Mouse (Mus musculus) MEL (cell line): ENCODE data around the gene Pigk. TPM values are rescaled to one million over a fixed set of nuclear protein-coding genes. Genes with fewer than 3 reads are reported as not detected.

Experiments
- DNase-seq: peaks from one replicate; pipeline ENCODE4 v3.0.0; 2011; ENCODE audit warnings: low read depth, low spot score
- H3K27ac ChIP-seq: 2 replicates; pipeline ENCODE4 v1.5.1; 2012; ENCODE audit warnings: low read depth, mild to moderate bottlenecking, control low read depth, low read length, moderate library complexity; ENCODE audit not compliant: control insufficient read depth
- H3K27me3 ChIP-seq, 2 experiments: fragments of 150-350 bp in 1 of 2; sonication (generic) in 1 of 2; 2 replicates each; pipeline ENCODE4 v1.6.1; 2012; ENCODE audit warnings: low read length in 2 of 2, mild to moderate bottlenecking in 2 of 2, improper control_type of control experiment in 1 of 2, moderate library complexity in 1 of 2; ENCODE audit not compliant: insufficient read depth in 2 of 2, control insufficient read depth in 1 of 2
- H3K36me3 ChIP-seq, 2 experiments: 2 replicates each; pipeline ENCODE4 v1.6.1; 2012 to 2014; ENCODE audit warnings: low read length in 2 of 2, improper control_type of control experiment in 1 of 2, inconsistent platforms in 1 of 2, mild to moderate bottlenecking in 1 of 2; ENCODE audit not compliant: insufficient read depth in 2 of 2, control insufficient read depth in 1 of 2
- H3K4me1 ChIP-seq, 2 experiments: fragments of 150-350 bp in 1 of 2; sonication (generic) in 1 of 2; 2 replicates each; pipeline ENCODE4 v1.6.1; 2012; ENCODE audit warnings: low read length in 2 of 2, improper control_type of control experiment in 1 of 2, mild to moderate bottlenecking in 1 of 2; ENCODE audit not compliant: insufficient read depth in 2 of 2, control insufficient read depth in 1 of 2
- H3K4me3 ChIP-seq, 2 experiments: fragments of 150-350 bp in 1 of 2; sonication (generic) in 1 of 2; 2 replicates each; pipeline ENCODE4 v1.5.1; 2012; ENCODE audit warnings: low read depth in 2 of 2, low read length in 2 of 2, mild to moderate bottlenecking in 2 of 2, moderate library complexity in 2 of 2, control low read depth in 1 of 2, improper control_type of control experiment in 1 of 2; ENCODE audit not compliant: control insufficient read depth in 1 of 2, insufficient read depth in 1 of 2
- H3K79me2 ChIP-seq: 2 replicates; pipeline ENCODE4 v1.6.1; 2012; ENCODE audit warnings: mild to moderate bottlenecking, low read length, moderate library complexity; ENCODE audit not compliant: control insufficient read depth, poor library complexity, insufficient read depth
- H3K9ac ChIP-seq: 2 replicates; pipeline ENCODE4 v1.6.1; 2012; ENCODE audit warnings: low read depth, mild to moderate bottlenecking, control low read depth, low read length, moderate library complexity; ENCODE audit not compliant: control insufficient read depth, poor library complexity, severe bottlenecking
- H3K9me3 ChIP-seq: fragments of 150-350 bp; sonication (generic); replicated peaks from 2 replicates; pipeline ENCODE4 v1.6.1; 2012; ENCODE audit warnings: mild to moderate bottlenecking, low read length, improper control_type of control experiment, moderate library complexity; ENCODE audit not compliant: insufficient read depth
- CHD1 ChIP-seq: IDR thresholded peaks from 2 replicates; pipeline ENCODE4 v1.6.1; 2012; ENCODE audit warnings: low read depth, mild to moderate bottlenecking, inconsistent platforms, low read length, improper control_type of control experiment
- CHD2 ChIP-seq: IDR thresholded peaks from 2 replicates; pipeline ENCODE4 v1.6.1; 2011; ENCODE audit warnings: low read length, improper control_type of control experiment
- CTCF ChIP-seq, 3 experiments: IDR thresholded peaks in 2 of 3; conservative IDR thresholded peaks in 1 of 3; 2 replicates each; pipeline ENCODE4 v1.5.1; 2011 to 2012; ENCODE audit warnings: low read length in 3 of 3, low read depth in 2 of 3, mild to moderate bottlenecking in 2 of 3, improper control_type of control experiment in 1 of 3, inconsistent platforms in 1 of 3, mixed read lengths in 1 of 3, moderate library complexity in 1 of 3; ENCODE audit not compliant: control insufficient read depth in 1 of 3, insufficient read depth in 1 of 3, poor library complexity in 1 of 3, severe bottlenecking in 1 of 3
- ELF1 ChIP-seq: IDR thresholded peaks from 2 replicates; pipeline ENCODE4 v1.6.1; 2014; ENCODE audit warnings: low read depth, mild to moderate bottlenecking, inconsistent platforms, low read length, improper control_type of control experiment, moderate library complexity
- EP300 ChIP-seq, 2 experiments: IDR thresholded peaks; 2 replicates each; pipeline ENCODE4 v1.6.1; 2011; ENCODE audit warnings: improper control_type of control experiment in 2 of 2, low read length in 2 of 2, low read depth in 1 of 2, mild to moderate bottlenecking in 1 of 2
- HCFC1 ChIP-seq: IDR thresholded peaks from 2 replicates; pipeline ENCODE4 v1.6.1; 2012; ENCODE audit warnings: low read depth, mild to moderate bottlenecking, inconsistent platforms, low read length, improper control_type of control experiment, moderate library complexity
- JUND ChIP-seq: IDR thresholded peaks from 2 replicates; pipeline ENCODE4 v1.6.1; 2011; ENCODE audit warnings: low read depth, mild to moderate bottlenecking, improper control_type of control experiment, low read length
- MAFK ChIP-seq: IDR thresholded peaks from 2 replicates; pipeline ENCODE4 v1.6.1; 2011; ENCODE audit warnings: low read depth, mild to moderate bottlenecking, low read length, improper control_type of control experiment, borderline replicate concordance
- MAX ChIP-seq: IDR thresholded peaks from 2 replicates; pipeline ENCODE4 v1.6.1; 2011; ENCODE audit warnings: low read length, improper control_type of control experiment
- MAZ ChIP-seq: IDR thresholded peaks from 2 replicates; pipeline ENCODE4 v1.6.1; 2012; ENCODE audit warnings: low read depth, mild to moderate bottlenecking, inconsistent platforms, low read length, improper control_type of control experiment
- MEF2A ChIP-seq: IDR thresholded peaks from 2 replicates; pipeline ENCODE4 v1.6.1; 2014; ENCODE audit warnings: low read depth, mild to moderate bottlenecking, inconsistent platforms, low read length, improper control_type of control experiment; ENCODE audit not compliant: poor library complexity, insufficient replicate concordance, severe bottlenecking; ENCODE audit errors: extremely low read depth
- MYC ChIP-seq: IDR thresholded peaks from 2 replicates; pipeline ENCODE4 v1.6.1; 2011; ENCODE audit warnings: low read depth, mild to moderate bottlenecking, low read length, improper control_type of control experiment, moderate library complexity
- NELFE ChIP-seq: IDR thresholded peaks from 2 replicates; pipeline ENCODE4 v1.6.1; 2011; ENCODE audit warnings: low read depth, low read length, improper control_type of control experiment
- NRF1 ChIP-seq: IDR thresholded peaks from 2 replicates; pipeline ENCODE4 v1.6.1; 2014; ENCODE audit warnings: low read depth, mild to moderate bottlenecking, inconsistent platforms, low read length, improper control_type of control experiment, moderate library complexity; ENCODE audit not compliant: poor library complexity, insufficient read depth, severe bottlenecking
- RAD21 ChIP-seq: IDR thresholded peaks from 2 replicates; pipeline ENCODE4 v1.6.1; 2011; ENCODE audit warnings: mild to moderate bottlenecking, low read depth, low read length, improper control_type of control experiment
- RCOR1 ChIP-seq: IDR thresholded peaks from 2 replicates; pipeline ENCODE4 v1.6.1; 2012; ENCODE audit warnings: low read depth, mild to moderate bottlenecking, inconsistent platforms, low read length, improper control_type of control experiment
- SMC3 ChIP-seq: IDR thresholded peaks from 2 replicates; pipeline ENCODE4 v1.6.1; 2011; ENCODE audit warnings: low read depth, low read length, improper control_type of control experiment
- TBP ChIP-seq: IDR thresholded peaks from 2 replicates; pipeline ENCODE4 v1.8.0; 2011; ENCODE audit warnings: low read depth, low read length, improper control_type of control experiment
- UBTF ChIP-seq: IDR thresholded peaks from 2 replicates; pipeline ENCODE4 v1.6.1; 2012; ENCODE audit warnings: low read depth, mild to moderate bottlenecking, inconsistent platforms, low read length, improper control_type of control experiment, moderate library complexity, borderline replicate concordance; ENCODE audit not compliant: insufficient read depth
- USF1 ChIP-seq: IDR thresholded peaks from 2 replicates; pipeline ENCODE4 v1.6.1; 2014; ENCODE audit warnings: low read depth, mild to moderate bottlenecking, inconsistent platforms, low read length, improper control_type of control experiment, moderate library complexity
- USF2 ChIP-seq, 2 experiments: IDR thresholded peaks; 2 replicates each; pipeline ENCODE4 v1.6.1; 2011 to 2012; ENCODE audit warnings: improper control_type of control experiment in 2 of 2, low read length in 2 of 2, borderline replicate concordance in 1 of 2, inconsistent platforms in 1 of 2, low read depth in 1 of 2, mild to moderate bottlenecking in 1 of 2; ENCODE audit not compliant: insufficient read depth in 1 of 2
- ZC3H11A ChIP-seq: IDR thresholded peaks from 2 replicates; pipeline ENCODE4 v1.6.1; 2012; ENCODE audit warnings: low read depth, mild to moderate bottlenecking, inconsistent platforms, low read length, improper control_type of control experiment
- ZKSCAN1 ChIP-seq: IDR thresholded peaks from 2 replicates; pipeline ENCODE4 v1.6.1; 2012; ENCODE audit warnings: low read depth, mild to moderate bottlenecking, inconsistent platforms, low read length, improper control_type of control experiment, moderate library complexity
- ZMIZ1 ChIP-seq: IDR thresholded peaks from 2 replicates; pipeline ENCODE4 v1.6.1; 2012; ENCODE audit warnings: low read depth, mild to moderate bottlenecking, inconsistent platforms, low read length, improper control_type of control experiment, moderate library complexity
- polyA plus RNA-seq, 2 experiments: library from polyadenylated mRNA; stranded (reverse) in 1 of 2; unstranded in 1 of 2; fragments of >175 nt in 1 of 2; fragments of >200 nt in 1 of 2; gene quantifications; 2 replicates each; pipeline versions ENCODE4 v1.2.1 to v1.2.4; 2012; ENCODE audit warnings: low replicate concordance in 2 of 2, low read depth in 1 of 2; ENCODE audit not compliant: insufficient read length in 2 of 2, insufficient read depth in 1 of 2, missing spikeins in 1 of 2
- total RNA-seq: library from RNA; depleted of rRNA; stranded (reverse); fragments of 300-350 nt; gene quantifications from 2 replicates; pipeline ENCODE4 v1.2.3, GENCODE M21; 2012

The Pigk gene
- total and polyA plus RNA-seq, 3 experiments = 14.6 to 17.8 TPM; not detected in 1

GRCm38 (mm10) chr3:152722836-152723235, 8.9 kb downstream of the Pigk start:
- Histone ChIP-seq H3K27me3 (no peaks in the 10 kb centered on the region), H3K9me3 (no peaks in the 10 kb centered on the region)
- no peak for TF ChIP-seq ELF1
- peak; percentile 21 to 56 (median 43) for TF ChIP-seq CTCF (IDR thresholded peaks at IDR 0.05 in 2 of 3, conservative IDR thresholded peaks at IDR 0.05 in 1 of 3; ENCODE audit: control insufficient read depth in 1 of 3, insufficient read depth in 1 of 3, low read depth in 2 of 3, low read length in 3 of 3, poor library complexity in 1 of 3, severe bottlenecking in 1 of 3)
- no peak for TF ChIP-seq ZKSCAN1
- TF ChIP-seq SMC3 = peak; percentile 66
- TF ChIP-seq RAD21 = peak; percentile 52
- TF ChIP-seq ZC3H11A = peak; percentile 45; the same call in 1 of the 2 replicates
- TF ChIP-seq, all 39 proteins: peak for 4
- no peaks in the 10 kb centered on the region for H3K79me2 ChIP-seq
- H3K4me3 ChIP-seq = no peak overlapping the region
- H3K36me3 ChIP-seq = 0 out of 4 replicates have a peak, but pooled peaks cover 0 to 1% of the 10 kb centered on the region in 2 experiments
- no peak overlapping the region for H3K27ac ChIP-seq
- no peak overlapping the region for H3K9ac ChIP-seq
- no peaks in the 10 kb centered on the region for H3K4me1 ChIP-seq
- peak; percentile 38 for DNase-seq

GRCm38 (mm10) chr3:152724446-152724845, 10.5 kb downstream of the Pigk start:
- Histone ChIP-seq H3K27ac (no peak overlapping the region), H3K36me3 (0 out of 4 replicates have a peak, but pooled peaks cover 0 to 1% of the 10 kb centered on the region in 2 experiments), H3K27me3 (no peaks in the 10 kb centered on the region), H3K9ac (no peak overlapping the region), H3K4me3 (no peak overlapping the region), H3K9me3 (no peaks in the 10 kb centered on the region), H3K4me1 (no peaks in the 10 kb centered on the region), H3K79me2 (no peaks in the 10 kb centered on the region)
- no peak for TF ChIP-seq ZMIZ1
- TF ChIP-seq MAX = no peak
- TF ChIP-seq JUND = no peak
- no peak for TF ChIP-seq CTCF (IDR thresholded peaks at IDR 0.05 in 2 of 3, conservative IDR thresholded peaks at IDR 0.05 in 1 of 3; ENCODE audit: control insufficient read depth in 1 of 3, insufficient read depth in 1 of 3, low read depth in 2 of 3, low read length in 3 of 3, poor library complexity in 1 of 3, severe bottlenecking in 1 of 3)
- TF ChIP-seq ZKSCAN1 = no peak
- TF ChIP-seq RCOR1 = no peak
- TF ChIP-seq MAFK = no peak
- no peak for TF ChIP-seq CHD1
- no peak for TF ChIP-seq USF1
- TF ChIP-seq MEF2A = no peak
- TF ChIP-seq UBTF = no peak
- TF ChIP-seq USF2 (IDR thresholded peaks at IDR 0.05; ENCODE audit: borderline replicate concordance in 1 of 2, insufficient read depth in 1 of 2, low read depth in 1 of 2, low read length in 2 of 2) = no peak
- no peak for TF ChIP-seq MYC
- TF ChIP-seq CHD2 = no peak
- no peak for TF ChIP-seq NELFE
- TF ChIP-seq MAZ = no peak
- TF ChIP-seq NRF1 = no peak
- TF ChIP-seq HCFC1 = no peak
- no peak for TF ChIP-seq EP300 (IDR thresholded peaks at IDR 0.05; ENCODE audit: low read depth in 1 of 2, low read length in 2 of 2)
- no peak for TF ChIP-seq TBP
- DNase-seq = no peak
